Mouse (Mus musculus) adrenal gland, postnatal 14 days (tissue): Measurements from ENCODE around the gene 2310057J18Rik. TPM values are rescaled to one million over a fixed set of nuclear protein-coding genes. Genes with fewer than 3 reads are reported as not detected.
A peak's percentile ranks its signal among the peaks of the same experiment; 100 is the strongest.
"Not testable (repeated sequence)": the region's sequence is repeated elsewhere in the genome, so short reads cannot be mapped to it uniquely, and the experiment has no call there.

Experiments used
- DNase-seq: peaks from one replicate; pipeline ENCODE4 v3.0.0; 2021; ENCODE audit warnings: mixed read lengths
- long read RNA-seq, 2 experiments: library from polyadenylated mRNA; stranded (forward); transcript quantifications; one replicate each; pipeline ENCODE4 v2.0.0; 2021
- total RNA-seq: library from RNA; stranded (reverse); gene quantifications from 2 replicates; pipeline ENCODE4 v1.2.3, GENCODE M21; 2021

The 2310057J18Rik gene
- total RNA-seq = not detected in 2 replicates
- long read RNA-seq, experiment 1 = 0 reads
- long read RNA-seq, experiment 2 = 0 reads

- DNase-seq = no peak
These were observed at the start of gene 2310057J18Rik for GRCm38 (mm10) chr10:28986203-28986602. 2310057J18Rik (minus strand) TSS chr10:28986303.

GRCm38 (mm10) chr10:29029960-29030359 is 43.9 kb upstream of the 2310057J18Rik start:
- DNase-seq = not testable (repeated sequence)

- no peak for DNase-seq
These were observed 33.6 kb upstream of the 2310057J18Rik start for GRCm38 (mm10) chr10:29019496-29020270.

- no peak for DNase-seq
These were observed 11.7 kb upstream of the 2310057J18Rik start for GRCm38 (mm10) chr10:28997776-28998175.

DNA sequence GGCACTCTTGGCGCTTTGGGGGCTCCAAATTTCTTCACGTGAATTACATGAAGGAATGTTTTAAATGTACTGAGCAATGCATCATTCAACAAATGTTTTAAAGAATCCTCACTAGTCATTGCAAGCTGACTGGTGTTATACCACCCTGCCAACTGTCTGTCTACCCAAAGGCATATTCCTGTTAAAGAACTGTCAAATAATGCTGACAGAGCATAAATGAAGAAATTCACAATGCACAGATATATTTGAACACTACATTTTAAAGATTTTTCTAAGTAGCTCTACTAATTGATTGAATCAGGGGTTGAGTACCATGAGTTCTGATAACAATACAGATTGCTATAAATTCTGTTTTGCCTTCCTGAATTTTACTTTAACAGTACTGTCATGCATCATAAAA is 2.9 kb upstream of the 2310057J18Rik start:
- DNase-seq = no peak

GRCm38 (mm10) chr10:28968189-28968588 is 17.9 kb downstream of the 2310057J18Rik start:
- DNase-seq = no peak

GRCm38 (mm10) chr10:28955138-28955537 is 31.0 kb downstream of the 2310057J18Rik start:
- peak; percentile 48 for DNase-seq

GRCm38 (mm10) chr10:28954515-28954914 is 31.6 kb downstream of the 2310057J18Rik start:
- no peak for DNase-seq

Other genes with a start within 250 kb of the 2310057J18Rik start
- 4.9 and 7.9 TPM in 2 replicates for gene Soga3, start 157.5 kb upstream of the 2310057J18Rik start, total RNA-seq
- gene Gm49353, start 212.7 kb upstream of the 2310057J18Rik start, total RNA-seq = 0.86 TPM in 1 of 2 replicates, not detected in the other
- gene 9330159F19Rik, start 225.3 kb upstream of the 2310057J18Rik start, total RNA-seq = 3.5 and 3.6 TPM in 2 replicates